Mouse (Mus musculus) lung, postnatal 0 days (tissue): ENCODE measurements around the gene 1700017B05Rik.

Experiments
- CTCF ChIP-seq: IDR thresholded peaks from 2 replicates; pipeline ENCODE4 v1.5.1; 2016; ENCODE audit warnings: antibody characterized with exemption, mild to moderate bottlenecking
- EP300 ChIP-seq: IDR thresholded peaks from 2 replicates; pipeline ENCODE4 v1.6.1; 2016; ENCODE audit warnings: antibody characterized with exemption, mild to moderate bottlenecking, control low read depth

DNA sequence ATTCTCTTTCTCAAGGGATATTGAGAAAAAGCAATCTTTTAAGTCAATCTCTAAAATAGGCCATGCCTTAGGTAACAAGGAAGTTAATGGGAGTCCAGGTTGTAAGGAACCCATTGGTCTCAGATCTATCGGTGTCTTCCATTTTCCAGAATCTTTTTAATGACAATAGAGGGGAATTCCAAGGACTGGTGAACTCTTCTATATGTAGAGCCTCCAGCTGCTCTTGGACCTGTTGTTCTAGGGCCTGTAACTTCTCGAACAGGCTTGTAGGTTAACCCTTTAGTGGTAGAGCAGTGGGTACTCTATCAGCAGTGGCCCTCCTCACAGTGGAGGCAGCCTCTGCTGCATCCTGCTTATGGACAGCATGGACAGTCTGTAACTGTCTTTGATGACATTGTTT lies 55.5 kb downstream of the 1700017B05Rik start:
- TF ChIP-seq CTCF (no peak), EP300 (no peak)
